Mouse (Mus musculus) left cerebral cortex, postnatal 14 days (tissue): ENCODE results near the gene Crhr1. TPM values are rescaled to one million over a fixed set of nuclear protein-coding genes. Genes with fewer than 3 reads are reported as not detected.

Experiments used
- DNase-seq, 2 experiments: peaks; one replicate each; pipeline ENCODE4 v3.0.0; 2021 to 2022; ENCODE audit warnings: low spot score in 2 of 2, mixed read lengths in 1 of 2
- intact Hi-C: fragments of 180-260 bp; cut with DNase I; formaldehyde crosslinking; loops from one replicate; pipeline ENCODE4 v1.15.1; 2025
- long read RNA-seq, 2 experiments: library from polyadenylated mRNA; stranded (forward); transcript quantifications; one replicate each; pipeline ENCODE4 v2.0.0; 2021
- total RNA-seq, 2 experiments: library from RNA; stranded (reverse); gene quantifications; 2 replicates each; pipeline ENCODE4 v1.2.3; 2021

Crhr1 gene
- 10 to 100 TPM; 40.3 to 45.1 TPM for total RNA-seq
- long read RNA-seq, experiment 1, transcript Crhr1-201 (13 exons, 2,460 nt) = major isoform, 14 of 48 reads
- long read RNA-seq, experiment 1, partial matches to known transcripts = 6 of 48 reads
- long read RNA-seq, experiment 1, other reads (novel, unspliced or antisense) = 28 of 48 reads
- long read RNA-seq, experiment 2, transcript Crhr1-201 (13 exons, 2,460 nt) = major isoform, 16 of 47 reads
- long read RNA-seq, experiment 2, partial matches to known transcripts = 20 of 47 reads
- long read RNA-seq, experiment 2, other reads (novel, unspliced or antisense) = 11 of 47 reads

GRCm38 (mm10) chr11:104132580-104133441 is at the start of gene Crhr1:
Gene Crhr1, plus strand, starts transcription at chr11:104132855.
- peak in 1 of 2 experiments; percentile 53 for DNase-seq
- intact Hi-C loops = loop anchor here (5.0 kb wide), 2 partner anchors 39 to 136 kb away; no protein-coding TSS in a partner anchor

- no peak for DNase-seq
- intact Hi-C loops = no loop called here
Measured at GRCm38 (mm10) chr11:104083248-104083647, 49.4 kb upstream of the Crhr1 start.

- intact Hi-C loops = no loop called here
- no peak for DNase-seq
Measured at GRCm38 (mm10) chr11:104083716-104084115, 48.9 kb upstream of the Crhr1 start.

GRCm38 (mm10) chr11:104088519-104088918 is 44.1 kb upstream of the Crhr1 start:
- DNase-seq = no peak
- intact Hi-C loops = no loop called here

DNA sequence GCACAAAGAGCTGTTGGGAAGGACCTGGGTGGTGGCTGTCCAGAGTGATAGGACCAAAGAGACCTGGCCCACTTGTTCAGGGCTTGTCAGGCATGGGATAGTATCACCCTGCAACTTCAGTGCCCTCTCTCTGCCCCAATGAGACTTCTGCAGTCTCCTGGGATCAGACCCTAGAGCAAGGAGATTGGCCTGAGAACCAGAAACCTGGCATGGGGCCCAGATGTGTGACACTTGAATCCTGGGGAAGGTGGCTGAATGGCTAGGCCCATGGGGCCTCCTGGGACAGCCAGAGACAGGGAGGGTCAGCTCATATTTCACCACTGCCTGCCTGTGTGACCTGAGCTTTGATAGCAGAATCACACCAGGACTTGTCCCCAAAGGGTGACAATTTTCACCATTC is 41.9 kb upstream of the Crhr1 start:
- no peak for DNase-seq
- intact Hi-C loops = no loop called here

GRCm38 (mm10) chr11:104095151-104095550 is 37.5 kb upstream of the Crhr1 start:
- DNase-seq = no peak
- intact Hi-C loops = no loop called here

GRCm38 (mm10) chr11:104096536-104096935 is 36.1 kb upstream of the Crhr1 start:
- intact Hi-C loops = no loop called here
- no peak for DNase-seq

- DNase-seq = peak; percentile 60 to 62
- intact Hi-C loops = no loop called here
Measured at GRCm38 (mm10) chr11:104099542-104099941, 33.1 kb upstream of the Crhr1 start.

- no peak for DNase-seq
- intact Hi-C loops = no loop called here
Measured at GRCm38 (mm10) chr11:104102641-104103040, 30.0 kb upstream of the Crhr1 start.

DNA sequence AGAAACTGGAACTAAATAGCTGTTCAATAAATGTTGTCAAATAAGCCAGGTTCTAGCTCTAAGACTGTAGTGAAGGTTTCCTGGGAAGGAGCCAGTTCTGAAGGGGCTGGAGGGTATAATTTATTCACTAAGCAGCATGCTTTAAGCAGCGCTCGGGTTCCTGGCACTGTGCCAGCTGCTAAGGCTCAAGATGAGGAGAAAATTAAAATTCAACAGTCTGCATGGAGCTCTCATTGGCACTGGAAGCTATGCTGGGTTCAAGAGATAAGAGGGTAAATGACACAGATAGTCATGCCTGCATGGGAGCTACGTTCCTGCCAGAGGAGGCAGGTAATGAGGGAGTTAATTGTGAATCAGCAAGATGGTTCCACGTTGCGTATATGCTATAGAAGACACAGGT is 26.3 kb upstream of the Crhr1 start:
- intact Hi-C loops = no loop called here
- DNase-seq = peak; percentile 79 to 84

DNA sequence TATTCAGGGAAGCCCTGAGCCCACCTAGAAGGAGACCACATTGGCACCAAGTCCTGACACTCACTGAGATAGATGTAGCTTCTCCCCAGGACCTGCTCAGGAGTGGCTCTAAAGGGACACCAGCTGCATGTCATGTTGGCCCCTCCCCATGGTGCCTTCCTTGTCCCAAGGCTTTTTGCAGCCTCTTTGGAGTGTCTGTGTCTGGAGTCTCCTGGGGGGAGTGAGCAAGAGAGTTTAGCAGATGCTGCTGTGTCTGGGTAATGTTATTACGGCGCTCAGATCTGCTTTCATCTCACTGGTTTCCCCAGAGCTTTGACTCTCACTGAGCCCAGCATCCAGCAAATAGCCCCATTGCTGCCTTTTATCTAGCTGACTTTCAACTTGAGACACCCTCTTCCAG is 25.7 kb upstream of the Crhr1 start:
- DNase-seq = no peak
- intact Hi-C loops = no loop called here

DNA sequence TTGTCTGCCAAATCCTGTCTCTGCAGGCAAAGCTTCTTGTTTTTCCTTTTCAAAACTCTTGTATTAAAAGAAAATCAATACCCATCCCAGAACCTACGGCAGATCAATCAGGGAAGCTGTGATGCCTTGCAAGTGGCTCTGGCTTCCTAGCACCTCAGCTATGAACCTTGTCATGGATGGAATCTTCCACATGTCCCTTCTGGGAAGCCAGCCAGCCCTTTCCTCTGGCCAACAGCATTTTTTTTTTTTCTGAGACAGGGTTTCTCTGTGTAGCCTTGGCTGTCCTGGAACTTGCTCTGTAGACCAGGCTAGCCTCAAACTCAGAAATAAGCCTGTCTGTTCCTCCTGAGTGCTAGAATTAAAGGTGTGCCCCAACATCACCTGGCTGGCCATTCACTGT is 22.3 kb upstream of the Crhr1 start:
- intact Hi-C loops = no loop called here
- DNase-seq = no peak

DNA sequence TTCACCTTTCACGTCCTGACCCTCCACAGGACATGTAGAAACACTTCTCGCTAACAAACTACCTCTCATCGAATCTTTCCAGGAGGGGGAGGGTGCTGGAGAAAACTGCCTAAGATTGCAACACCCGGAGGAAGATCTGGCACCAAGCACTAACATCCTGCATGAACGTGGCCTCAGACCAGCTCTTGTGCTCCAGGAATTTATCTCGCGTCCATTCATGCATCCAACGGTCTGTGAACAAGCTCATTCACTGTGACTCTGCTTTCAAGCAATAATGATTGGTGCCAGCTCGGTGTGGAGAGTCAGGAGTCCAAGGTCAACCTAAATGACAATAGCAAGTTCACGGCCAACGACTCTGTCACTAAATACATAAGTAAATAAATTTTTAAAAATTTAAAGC is 20.8 kb upstream of the Crhr1 start:
- intact Hi-C loops = no loop called here
- no peak for DNase-seq

- intact Hi-C loops = no loop called here
- DNase-seq = no peak
Measured at GRCm38 (mm10) chr11:104113699-104114098, 19.0 kb upstream of the Crhr1 start.

DNA sequence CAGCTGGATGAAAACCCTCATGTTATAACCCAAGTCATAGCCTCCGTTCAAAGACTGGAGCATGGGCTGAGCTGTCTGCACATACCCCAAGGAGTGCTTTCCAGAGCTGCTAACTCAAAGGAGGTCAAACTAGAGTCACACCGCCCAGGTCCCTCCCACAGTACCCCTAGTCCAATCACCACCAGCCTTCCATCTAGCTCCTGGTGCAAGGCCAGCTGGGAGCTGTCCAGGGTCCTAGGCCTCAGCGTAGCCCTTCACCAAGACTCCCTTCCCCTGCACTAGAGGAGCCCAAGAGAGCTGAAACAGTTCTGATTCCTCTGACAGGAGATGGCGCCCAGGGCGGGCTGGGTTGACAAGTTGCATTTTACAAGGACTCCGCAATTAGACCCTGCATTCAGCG is 18.0 kb upstream of the Crhr1 start:
- peak; percentile 52 to 53 for DNase-seq

GRCm38 (mm10) chr11:104118356-104118755 is 14.3 kb upstream of the Crhr1 start:
- intact Hi-C loops = no loop called here
- DNase-seq = no peak

More for the DNA sequence above, 18.0 kb upstream of the Crhr1 start:
- intact Hi-C loops = no loop called here

DNA sequence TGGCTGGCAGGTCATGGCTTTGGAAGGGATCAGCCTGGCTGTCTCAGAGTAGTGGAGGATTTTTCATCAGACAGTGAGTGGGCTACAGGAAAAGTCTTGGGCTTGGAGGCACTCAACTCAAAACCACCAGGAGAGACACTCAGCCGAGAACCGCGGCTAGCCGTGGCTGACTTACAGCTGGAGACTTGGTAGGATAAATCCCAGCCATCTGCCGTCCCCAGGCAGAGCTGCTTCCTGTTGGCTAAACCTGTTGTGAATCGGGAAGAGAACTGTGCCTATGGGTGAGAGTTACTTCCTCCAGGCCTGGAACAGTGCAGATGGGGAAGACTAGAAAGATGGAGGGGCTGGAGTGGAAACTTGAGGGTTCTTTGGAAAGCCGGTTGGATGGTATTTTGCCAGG is 9.7 kb upstream of the Crhr1 start:
- DNase-seq = no peak
- intact Hi-C loops = no loop called here

DNA sequence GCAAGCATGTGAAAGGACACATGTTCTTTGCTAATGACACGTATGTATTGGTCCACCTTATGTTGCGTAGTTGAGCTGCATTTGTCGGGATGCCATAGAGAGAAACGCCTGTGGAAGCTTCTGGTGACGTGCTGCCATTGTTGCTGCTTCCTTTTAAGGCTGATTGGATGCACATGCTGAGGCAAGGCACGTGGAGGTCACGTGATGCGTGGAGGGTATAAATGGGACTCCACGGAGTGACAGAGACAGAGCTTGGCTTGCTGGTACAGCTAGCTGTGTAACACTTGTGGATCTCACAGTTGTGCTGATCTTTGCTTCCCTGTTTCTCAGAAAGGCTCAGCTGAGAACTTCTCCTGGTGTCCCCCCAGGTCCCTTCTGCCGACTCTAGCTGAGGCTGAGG is 9.2 kb upstream of the Crhr1 start:
- DNase-seq = no peak
- intact Hi-C loops = no loop called here

- intact Hi-C loops = no loop called here
- no peak for DNase-seq
Measured at GRCm38 (mm10) chr11:104124582-104124981, 8.1 kb upstream of the Crhr1 start.

GRCm38 (mm10) chr11:104129466-104129865 is 3.2 kb upstream of the Crhr1 start:
- intact Hi-C loops = no loop called here
- no peak for DNase-seq
